Comparison of ENCODE assay signal across 8 mouse cellular contexts in genomic region chr14:30352061-30352950, GRCm38 (mm10).
DNase-seq lines count a peak whose midpoint lies in the region; ATAC-seq lines count a peak whose summit lies in the region.

No protein-coding gene starts in this region.

- peak overlapping the region; percentile 80 for H3K4me2 ChIP-seq in midbrain, embryonic 14.5 days (ENCODE audit: low read length)

- peak; percentile 23 for DNase-seq in thymus, postnatal 0 days (ENCODE audit: low spot score)
- DNase-seq in thymus, postnatal 36 days: no peak
- peak; percentile 67 to 69 for DNase-seq in layer of hippocampus, postnatal 14 days (ENCODE audit: low spot score in 2 of 2)
- peak; percentile 56 for DNase-seq in midbrain, embryonic 14.5 days
- no peak for DNase-seq in adipocyte (ENCODE audit: low spot score)
- no peak for DNase-seq in spleen, postnatal 10 days (ENCODE audit: low spot score in 2 of 2)

- WGBS in midbrain, embryonic 14.5 days: 2% methylated on average over 31 of the region's 31 CpGs

- H3K4me1 ChIP-seq in midbrain, embryonic 14.5 days (ENCODE audit: control insufficient read depth, insufficient read depth, low read length): peaks cover 9% of the 10 kb centered on the region

- H3K9ac ChIP-seq in midbrain, embryonic 14.5 days (replicated peaks; ENCODE audit: low read length): peak overlapping the region; percentile 78

- peak overlapping the region; percentile 55 for H3K4me3 ChIP-seq in midbrain, embryonic 14.5 days (replicated peaks; ENCODE audit: low read depth, low read length)

- H3K27me3 ChIP-seq in midbrain, embryonic 14.5 days (ENCODE audit: control insufficient read depth, insufficient read depth, low read length): peaks cover 5% of the 10 kb centered on the region; the same call in 1 of the 2 replicates

- ATAC-seq in common myeloid progenitor, adult 5-6 weeks (replicated peaks; ENCODE audit: low read depth, poor library complexity, severe bottlenecking): peak; percentile 15; the same call in 1 of the 2 replicates
- ATAC-seq in hematopoietic stem cell, adult 5-6 weeks (replicated peaks in 1 of 2; ENCODE audit: insufficient read depth in 1 of 2, low FRiP score in 2 of 2, low TSS enrichment in 1 of 2, low read depth in 1 of 2, poor library complexity in 2 of 2, severe bottlenecking in 2 of 2): peak; percentile 6 to 43; a peak in 2 of 4 replicates
- ATAC-seq in midbrain, embryonic 14.5 days (ENCODE audit: low FRiP score, low TSS enrichment): 0 out of 2 replicates have a peak, but pooled peaks have one; percentile 34

- no peaks in the 10 kb centered on the region for H3K9me3 ChIP-seq in midbrain, embryonic 14.5 days (ENCODE audit: control insufficient read depth, low read length)

- no peaks in the 10 kb centered on the region for H3K36me3 ChIP-seq in midbrain, embryonic 14.5 days (ENCODE audit: control insufficient read depth, insufficient read depth, low read length)

- H3K27ac ChIP-seq in midbrain, embryonic 14.5 days (replicated peaks; ENCODE audit: low read depth, low read length): no peak overlapping the region

Comparison
In these comparisons a context has a peak if more than half of its experiments do, and no peak if none do; other contexts are left out.
1. DNase-seq: peak in thymus, postnatal 0 days (single experiment), layer of hippocampus, postnatal 14 days (2 of 2) and midbrain, embryonic 14.5 days (single experiment); none in thymus, postnatal 36 days (0 of 2), adipocyte (single experiment) and spleen, postnatal 10 days (0 of 2).
2. Peak in every context shown above with its lines, with median percentiles within 50 percentile points of each other: ATAC-seq.